Mouse (Mus musculus): ENCODE measurements around the gene Rps18.

DNA sequence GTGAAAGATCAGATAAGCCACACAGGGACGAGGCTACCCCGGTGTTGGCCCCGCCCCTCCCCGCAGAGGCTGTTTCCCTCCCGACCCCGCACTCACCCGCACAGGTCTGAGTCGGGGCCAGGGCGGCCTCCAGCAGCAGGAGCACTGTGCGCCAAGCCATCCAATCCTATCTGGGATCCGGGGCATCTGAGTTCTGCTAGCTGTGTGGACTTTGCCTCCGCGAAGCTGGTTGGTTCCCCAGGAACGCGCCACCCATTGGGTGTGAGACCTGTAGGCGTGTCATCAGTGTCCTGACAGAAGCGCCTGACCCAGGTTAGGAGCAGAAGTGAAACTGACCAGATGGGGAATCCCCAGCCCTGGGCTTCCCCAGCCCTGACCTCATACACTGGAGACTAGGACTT, 22.8 kb upstream of the Rps18 start:
- TF ChIP-seq CTCF (IDR thresholded peaks at IDR 0.05; ENCODE audit: borderline replicate concordance, extremely low read depth, insufficient read depth, insufficient read length) (no peak), POLR2A (IDR thresholded peaks at IDR 0.05; ENCODE audit: borderline replicate concordance, extremely low read depth, insufficient read depth, insufficient read length, poor library complexity, severe bottlenecking) (no peak)

Measured in brain, embryonic 14.5 days (tissue).